Mouse (Mus musculus): ENCODE results near the gene Cpm. TPM values are rescaled to one million over a fixed set of nuclear protein-coding genes. Genes with fewer than 3 reads are reported as not detected.

Cpm gene
- polyA plus RNA-seq, 1 experiment from 2014 or later = 4.2 TPM

GRCm38 (mm10) chr10:117642491-117643262 lies 13.4 kb downstream of the Cpm start:
- whole genome bisulfite sequencing = 95% methylated on average over 15 of the region's 15 CpGs
- ATAC-seq (ENCODE audit: low read depth) = no peak
- Histone ChIP-seq H3K4me2 (ENCODE audit: low read depth, low read length) (no peak overlapping the region), H3K9ac (replicated peaks; ENCODE audit: low read depth, low read length) (no peak overlapping the region), H3K27ac (ENCODE audit: low read depth, low read length) (no peak overlapping the region), H3K36me3 (ENCODE audit: control insufficient read depth, insufficient read depth, low read length) (no peaks in the 10 kb centered on the region), H3K9me3 (ENCODE audit: control insufficient read depth, low read length) (no peaks in the 10 kb centered on the region), H3K4me1 (ENCODE audit: control insufficient read depth, insufficient read depth, low read length) (no peaks in the 10 kb centered on the region), H3K4me3 (ENCODE audit: low read depth, low read length) (no peak overlapping the region), H3K27me3 (ENCODE audit: control insufficient read depth, insufficient read depth, low read length) (no peaks in the 10 kb centered on the region)

- Histone ChIP-seq H3K27me3 (ENCODE audit: control insufficient read depth, insufficient read depth, low read length) (no peaks in the 10 kb centered on the region), H3K4me2 (ENCODE audit: low read depth, low read length) (no peak overlapping the region), H3K4me3 (ENCODE audit: low read depth, low read length) (no peak overlapping the region), H3K4me1 (ENCODE audit: control insufficient read depth, insufficient read depth, low read length) (no peaks in the 10 kb centered on the region), H3K9ac (replicated peaks; ENCODE audit: low read depth, low read length) (no peak overlapping the region), H3K9me3 (ENCODE audit: control insufficient read depth, low read length) (no peaks in the 10 kb centered on the region), H3K27ac (ENCODE audit: low read depth, low read length) (no peak overlapping the region), H3K36me3 (ENCODE audit: control insufficient read depth, insufficient read depth, low read length) (no peaks in the 10 kb centered on the region)
- no peak for ATAC-seq (ENCODE audit: low read depth)
- 90% methylated on average over 6 of the region's 6 CpGs for WGBS
These were observed 14.0 kb downstream of the Cpm start for GRCm38 (mm10) chr10:117643302-117643701.

DNA sequence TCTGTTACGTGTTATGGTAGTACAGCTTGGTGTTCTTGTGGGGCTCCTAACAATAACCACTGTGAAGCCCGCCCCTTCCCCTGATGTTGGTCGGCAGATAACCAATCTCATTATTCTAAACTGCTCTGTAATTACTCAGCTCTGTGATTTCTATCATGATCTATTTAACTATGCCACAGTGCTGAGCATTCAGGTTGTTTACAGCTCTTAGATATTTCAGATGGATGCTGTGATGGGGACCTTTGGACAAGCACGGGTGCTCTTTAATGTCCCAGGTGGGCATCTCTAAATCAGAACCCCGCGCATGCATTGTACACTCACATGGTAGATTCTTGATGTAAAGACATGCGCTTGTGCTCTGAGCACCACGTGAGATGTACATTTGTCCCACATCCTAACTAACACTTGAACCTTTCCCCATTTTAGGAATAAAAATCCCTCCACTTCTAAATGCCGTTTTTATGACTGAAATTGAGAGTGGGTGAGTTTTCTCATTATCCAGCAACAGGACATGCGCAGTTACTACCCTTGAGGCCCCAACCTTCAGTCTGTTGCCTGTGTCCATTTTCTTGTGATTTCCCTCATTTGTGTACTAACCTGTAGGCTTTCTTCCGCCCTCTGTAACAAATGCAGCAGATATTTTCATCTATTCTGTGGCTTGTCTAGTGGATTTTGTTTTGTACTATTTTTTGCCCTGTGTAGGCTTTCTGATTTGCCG lies 14.6 kb downstream of the Cpm start:
- Histone ChIP-seq H3K9me3 (ENCODE audit: control insufficient read depth, low read length) (no peaks in the 10 kb centered on the region), H3K4me1 (ENCODE audit: control insufficient read depth, insufficient read depth, low read length) (no peaks in the 10 kb centered on the region), H3K9ac (replicated peaks; ENCODE audit: low read depth, low read length) (no peak overlapping the region), H3K4me3 (ENCODE audit: low read depth, low read length) (no peak overlapping the region), H3K36me3 (ENCODE audit: control insufficient read depth, insufficient read depth, low read length) (no peaks in the 10 kb centered on the region), H3K27me3 (ENCODE audit: control insufficient read depth, insufficient read depth, low read length) (no peaks in the 10 kb centered on the region), H3K27ac (ENCODE audit: low read depth, low read length) (no peak overlapping the region), H3K4me2 (ENCODE audit: low read depth, low read length) (no peak overlapping the region)
- WGBS = 69% methylated on average over 12 of the region's 12 CpGs
- ATAC-seq (ENCODE audit: low read depth) = no peak

- ATAC-seq (ENCODE audit: low read depth) = no peak
- Histone ChIP-seq H3K27me3 (ENCODE audit: control insufficient read depth, insufficient read depth, low read length) (no peaks in the 10 kb centered on the region), H3K27ac (ENCODE audit: low read depth, low read length) (no peak overlapping the region), H3K4me3 (ENCODE audit: low read depth, low read length) (no peak overlapping the region), H3K36me3 (ENCODE audit: control insufficient read depth, insufficient read depth, low read length) (no peaks in the 10 kb centered on the region), H3K9me3 (ENCODE audit: control insufficient read depth, low read length) (no peaks in the 10 kb centered on the region), H3K9ac (replicated peaks; ENCODE audit: low read depth, low read length) (no peak overlapping the region), H3K4me2 (ENCODE audit: low read depth, low read length) (no peak overlapping the region), H3K4me1 (ENCODE audit: control insufficient read depth, insufficient read depth, low read length) (no peaks in the 10 kb centered on the region)
- 56% methylated on average over 8 of the region's 8 CpGs for WGBS
These were observed 15.1 kb downstream of the Cpm start for GRCm38 (mm10) chr10:117644429-117644748.

DNA sequence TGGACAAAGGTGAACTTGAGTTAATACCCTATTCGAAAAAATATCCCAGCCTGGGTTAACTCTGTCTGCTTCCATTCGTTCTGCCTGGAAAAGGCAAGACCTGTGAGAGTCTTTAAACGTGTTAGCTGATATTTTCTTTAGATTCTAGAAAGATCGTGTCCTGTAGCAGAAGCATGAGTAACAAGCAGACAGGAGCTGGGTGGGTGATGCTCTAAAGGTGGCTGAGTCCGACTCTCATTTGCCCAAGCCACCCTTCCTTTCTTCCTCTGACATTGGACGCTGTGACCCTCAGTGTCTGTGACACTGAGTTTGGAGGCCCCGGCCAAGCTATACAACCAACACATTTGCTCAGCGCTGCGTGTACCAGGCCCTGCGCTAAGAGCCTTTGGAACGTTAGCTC lies 15.5 kb downstream of the Cpm start:
- Histone ChIP-seq H3K4me3 (ENCODE audit: low read depth, low read length) (no peak overlapping the region), H3K9ac (replicated peaks; ENCODE audit: low read depth, low read length) (no peak overlapping the region), H3K4me2 (ENCODE audit: low read depth, low read length) (no peak overlapping the region), H3K27me3 (ENCODE audit: control insufficient read depth, insufficient read depth, low read length) (no peaks in the 10 kb centered on the region), H3K9me3 (ENCODE audit: control insufficient read depth, low read length) (no peaks in the 10 kb centered on the region), H3K27ac (ENCODE audit: low read depth, low read length) (no peak overlapping the region), H3K4me1 (ENCODE audit: control insufficient read depth, insufficient read depth, low read length) (no peaks in the 10 kb centered on the region), H3K36me3 (ENCODE audit: control insufficient read depth, insufficient read depth, low read length) (no peaks in the 10 kb centered on the region)
- WGBS = 87% methylated on average over 11 of the region's 11 CpGs
- ATAC-seq (ENCODE audit: low read depth) = no peak

- no peak overlapping the region for H3K4me2 ChIP-seq (ENCODE audit: low read depth, low read length)
- H3K36me3 ChIP-seq (ENCODE audit: control insufficient read depth, insufficient read depth, low read length) = no peaks in the 10 kb centered on the region
- H3K9me3 ChIP-seq (ENCODE audit: control insufficient read depth, low read length) = no peaks in the 10 kb centered on the region
- H3K27ac ChIP-seq (ENCODE audit: low read depth, low read length) = no peak overlapping the region
- no peak for ATAC-seq (ENCODE audit: low read depth)
- H3K9ac ChIP-seq (replicated peaks; ENCODE audit: low read depth, low read length) = no peak overlapping the region
- 51% methylated on average over 7 of the region's 7 CpGs for WGBS
- no peaks in the 10 kb centered on the region for H3K4me1 ChIP-seq (ENCODE audit: control insufficient read depth, insufficient read depth, low read length)
- H3K27me3 ChIP-seq (ENCODE audit: control insufficient read depth, insufficient read depth, low read length) = no peaks in the 10 kb centered on the region
- H3K4me3 ChIP-seq (ENCODE audit: low read depth, low read length) = no peak overlapping the region
These were observed 16.2 kb downstream of the Cpm start for GRCm38 (mm10) chr10:117645487-117645964.

DNA sequence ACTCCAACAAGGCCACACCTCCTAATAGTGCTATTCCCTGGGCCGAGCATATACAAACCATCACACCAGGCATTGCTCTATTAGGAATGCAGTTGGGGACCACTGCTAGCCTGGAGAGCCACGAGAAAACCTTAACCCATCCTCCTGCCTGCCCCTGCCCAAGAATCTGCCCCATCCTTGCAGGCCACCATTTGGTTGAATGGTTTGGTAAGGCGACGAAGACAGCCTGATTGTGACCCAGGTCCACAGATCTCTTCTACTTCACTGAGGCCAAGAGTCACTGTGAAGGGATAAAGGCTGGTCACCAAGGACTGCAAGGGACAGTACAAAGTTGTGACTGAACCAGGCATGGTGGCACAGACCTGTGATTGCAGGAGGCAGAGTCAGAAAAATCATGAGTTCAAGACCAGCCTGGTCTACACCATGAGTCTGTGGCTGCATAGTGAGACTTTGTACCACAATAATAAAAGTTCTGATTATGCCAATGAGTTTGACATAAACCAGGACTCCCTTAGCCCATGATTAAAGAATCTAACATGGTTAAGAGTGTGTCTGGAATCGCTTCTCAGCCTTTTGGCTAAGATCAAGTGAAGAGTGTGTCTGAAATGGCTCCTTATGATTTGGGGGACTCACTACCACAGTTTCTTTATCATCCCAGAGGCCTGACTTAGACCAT lies 17.3 kb downstream of the Cpm start:
- Histone ChIP-seq H3K4me2 (ENCODE audit: low read depth, low read length) (no peak overlapping the region), H3K27me3 (ENCODE audit: control insufficient read depth, insufficient read depth, low read length) (no peaks in the 10 kb centered on the region), H3K36me3 (ENCODE audit: control insufficient read depth, insufficient read depth, low read length) (no peaks in the 10 kb centered on the region), H3K4me1 (ENCODE audit: control insufficient read depth, insufficient read depth, low read length) (no peaks in the 10 kb centered on the region), H3K9ac (replicated peaks; ENCODE audit: low read depth, low read length) (no peak overlapping the region), H3K27ac (ENCODE audit: low read depth, low read length) (no peak overlapping the region), H3K4me3 (ENCODE audit: low read depth, low read length) (no peak overlapping the region), H3K9me3 (ENCODE audit: control insufficient read depth, low read length) (no peaks in the 10 kb centered on the region)
- ATAC-seq (ENCODE audit: low read depth) = no peak
- WGBS = 92% methylated on average over 5 of the region's 5 CpGs

DNA sequence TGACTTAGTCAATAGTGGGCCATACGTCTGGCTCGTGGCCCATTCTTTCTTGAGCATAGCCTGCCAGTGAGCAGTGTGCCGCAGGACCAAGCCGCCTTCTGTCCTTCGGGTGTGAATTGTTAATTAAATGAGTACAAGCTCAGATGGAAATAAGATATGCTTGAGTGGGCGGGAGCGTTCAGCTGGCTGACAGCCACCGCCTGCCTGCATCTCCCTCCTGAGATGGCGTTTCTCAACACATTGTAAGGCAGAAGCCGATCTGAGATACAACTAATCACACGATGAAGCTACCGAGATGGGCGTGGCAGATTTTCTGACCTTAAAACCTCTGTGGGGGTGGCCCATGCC lies 17.8 kb downstream of the Cpm start:
- Histone ChIP-seq H3K4me2 (ENCODE audit: low read depth, low read length) (no peak overlapping the region), H3K36me3 (ENCODE audit: control insufficient read depth, insufficient read depth, low read length) (no peaks in the 10 kb centered on the region), H3K4me3 (ENCODE audit: low read depth, low read length) (no peak overlapping the region), H3K4me1 (ENCODE audit: control insufficient read depth, insufficient read depth, low read length) (no peaks in the 10 kb centered on the region), H3K9me3 (ENCODE audit: control insufficient read depth, low read length) (no peaks in the 10 kb centered on the region), H3K27ac (ENCODE audit: low read depth, low read length) (peak overlapping the region; percentile 2; the same call in 1 of the 2 replicates), H3K9ac (replicated peaks; ENCODE audit: low read depth, low read length) (no peak overlapping the region), H3K27me3 (ENCODE audit: control insufficient read depth, insufficient read depth, low read length) (no peaks in the 10 kb centered on the region)
- 40% methylated on average over 13 of the region's 13 CpGs for WGBS
- ATAC-seq (ENCODE audit: low read depth) = peak; percentile 75

- Histone ChIP-seq H3K4me1 (ENCODE audit: control insufficient read depth, insufficient read depth, low read length) (no peaks in the 10 kb centered on the region), H3K9ac (replicated peaks; ENCODE audit: low read depth, low read length) (no peak overlapping the region), H3K27me3 (ENCODE audit: control insufficient read depth, insufficient read depth, low read length) (no peaks in the 10 kb centered on the region), H3K9me3 (ENCODE audit: control insufficient read depth, low read length) (no peaks in the 10 kb centered on the region), H3K27ac (ENCODE audit: low read depth, low read length) (no peak overlapping the region), H3K4me2 (ENCODE audit: low read depth, low read length) (no peak overlapping the region), H3K4me3 (ENCODE audit: low read depth, low read length) (no peak overlapping the region), H3K36me3 (ENCODE audit: control insufficient read depth, insufficient read depth, low read length) (no peaks in the 10 kb centered on the region)
- ATAC-seq (ENCODE audit: low read depth) = no peak
- 72% methylated on average over 2 of the region's 2 CpGs for WGBS
These were observed 18.7 kb downstream of the Cpm start for GRCm38 (mm10) chr10:117647964-117648472.
